Mouse (Mus musculus) intestine, embryonic 14.5 days (tissue): ENCODE data around the gene C1qtnf7. TPM values are rescaled to one million over a fixed set of nuclear protein-coding genes. Genes with fewer than 3 reads are reported as not detected.

Experiments
- ATAC-seq: fragments of 200-750 bp; cut with Nextera tagmentation; replicated peaks from 2 replicates; pipeline ENCODE4 v1.8.0; 2017; ENCODE audit warnings: low read depth, moderate number of reproducible peaks, moderate TSS enrichment, moderate library complexity; ENCODE audit not compliant: low FRiP score, low TSS enrichment
- DNase-seq: peaks from one replicate; pipeline ENCODE4 v3.0.0-alpha.2; 2018; ENCODE audit warnings: low spot score
- H3K27ac ChIP-seq: fragments of 300-500 bp; sonication (generic); 2 replicates; pipeline ENCODE4 v1.5.1; 2014; ENCODE audit warnings: low read depth, mild to moderate bottlenecking, control low read depth
- H3K27me3 ChIP-seq: fragments of 300-500 bp; sonication (generic); replicated peaks from 2 replicates; pipeline ENCODE4 v1.6.1; 2014; ENCODE audit warnings: low read length, control low read depth; ENCODE audit not compliant: control insufficient read depth, insufficient read depth
- H3K36me3 ChIP-seq: fragments of 300-500 bp; sonication (generic); 2 replicates; pipeline ENCODE4 v1.6.1; 2014; ENCODE audit warnings: low read length, control low read depth; ENCODE audit not compliant: control insufficient read depth, insufficient read depth
- H3K4me1 ChIP-seq: fragments of 300-500 bp; sonication (generic); replicated peaks from 2 replicates; pipeline ENCODE4 v1.6.1; 2014; ENCODE audit warnings: low read length, control low read depth, mixed read lengths; ENCODE audit not compliant: control insufficient read depth, insufficient read depth
- H3K4me2 ChIP-seq: fragments of 300-500 bp; sonication (generic); 2 replicates; pipeline ENCODE4 v1.6.1; 2014; ENCODE audit warnings: low read length
- H3K4me3 ChIP-seq: fragments of 300-500 bp; sonication (generic); 2 replicates; pipeline ENCODE4 v1.5.1; 2014; ENCODE audit warnings: low read depth, low read length, control low read depth, mixed read lengths
- H3K9ac ChIP-seq: fragments of 300-500 bp; sonication (generic); 2 replicates; pipeline ENCODE4 v1.6.1; 2014; ENCODE audit warnings: mild to moderate bottlenecking, low read length
- H3K9me3 ChIP-seq: fragments of 300-500 bp; sonication (generic); 2 replicates; pipeline ENCODE4 v1.6.1; 2016; ENCODE audit warnings: low read length, control low read depth; ENCODE audit not compliant: control insufficient read depth
- WGBS: fragments of 180-500 bp; shearing (Covaris S2); extraction: QIAGEN DNeasy Blood & Tissue Kit; methylation state at CpG from one replicate; pipeline ENCODE4 v1.1.7; 2014; 5-methylcytosine and 5-hydroxymethylcytosine counted together
- polyA plus RNA-seq: library from polyadenylated mRNA; unstranded; fragments of >200 nt; fragmentation: Nextera tagmentation; extraction: Ambion mirVana; gene quantifications from 2 replicates; pipeline ENCODE4 v1.2.1, GENCODE M21; 2014

The C1qtnf7 gene
- polyA plus RNA-seq, 1 experiment from 2014 or later = 6.7 TPM

GRCm38 (mm10) chr5:43583326-43584120, 68.2 kb downstream of the C1qtnf7 start:
- 85% methylated on average over 6 of the region's 6 CpGs for WGBS
- H3K36me3 ChIP-seq = no peaks in the 10 kb centered on the region
- ATAC-seq = no peak

GRCm38 (mm10) chr5:43584464-43584863, 69.1 kb downstream of the C1qtnf7 start:
- ATAC-seq = no peak
- no peaks in the 10 kb centered on the region for H3K36me3 ChIP-seq
- H3K4me2 ChIP-seq = no peak overlapping the region
- no peak overlapping the region for H3K4me3 ChIP-seq
- peaks cover 7% of the 10 kb centered on the region; the same call in 1 of the 2 replicates for H3K4me1 ChIP-seq
- WGBS = 32% methylated on average over 1 of the region's 1 CpGs
- no peak overlapping the region for H3K27ac ChIP-seq
- no peak for DNase-seq
- H3K27me3 ChIP-seq = no peaks in the 10 kb centered on the region
- no peak overlapping the region for H3K9ac ChIP-seq
- H3K9me3 ChIP-seq = no peaks in the 10 kb centered on the region

More at GRCm38 (mm10) chr5:43583326-43584120, 68.2 kb downstream of the C1qtnf7 start:
- H3K9me3 ChIP-seq = no peaks in the 10 kb centered on the region
- no peak overlapping the region for H3K4me3 ChIP-seq
- no peaks in the 10 kb centered on the region for H3K27me3 ChIP-seq
- H3K27ac ChIP-seq = no peak overlapping the region
- DNase-seq = no peak
- no peak overlapping the region for H3K9ac ChIP-seq
- no peak overlapping the region for H3K4me2 ChIP-seq
- H3K4me1 ChIP-seq = 0 out of 2 replicates have a peak, but pooled peaks cover 3% of the 10 kb centered on the region

- WGBS = 33% methylated on average over 11 of the region's 11 CpGs
- Histone ChIP-seq H3K9ac (no peak overlapping the region), H3K27me3 (no peaks in the 10 kb centered on the region), H3K4me3 (no peak overlapping the region), H3K9me3 (no peaks in the 10 kb centered on the region), H3K4me1 (peaks cover 7% of the 10 kb centered on the region; the same call in 1 of the 2 replicates), H3K4me2 (no peak overlapping the region), H3K27ac (no peak overlapping the region), H3K36me3 (no peaks in the 10 kb centered on the region)
- DNase-seq (no peak), ATAC-seq (no peak)
Observed at GRCm38 (mm10) chr5:43585406-43586245, 70.3 kb downstream of the C1qtnf7 start.

GRCm38 (mm10) chr5:43588791-43589439, 73.6 kb downstream of the C1qtnf7 start:
- DNase-seq (no peak), ATAC-seq (no peak)

GRCm38 (mm10) chr5:43589440-43589830, 74.1 kb downstream of the C1qtnf7 start:
- 47% methylated on average over 2 of the region's 2 CpGs for WGBS
- no peaks in the 10 kb centered on the region for H3K36me3 ChIP-seq
- no peak overlapping the region for H3K4me2 ChIP-seq
- no peak overlapping the region for H3K9ac ChIP-seq
- H3K9me3 ChIP-seq = no peaks in the 10 kb centered on the region
- no peak for ATAC-seq
- peak overlapping the region; percentile 16; the same call in 1 of the 2 replicates for H3K27ac ChIP-seq
- DNase-seq = no peak
- peaks cover 4% of the 10 kb centered on the region; the same call in 1 of the 2 replicates for H3K4me1 ChIP-seq
- H3K27me3 ChIP-seq = no peaks in the 10 kb centered on the region
- no peak overlapping the region for H3K4me3 ChIP-seq

More at GRCm38 (mm10) chr5:43588791-43589439, 73.6 kb downstream of the C1qtnf7 start:
- Histone ChIP-seq H3K9ac (no peak overlapping the region), H3K4me2 (no peak overlapping the region), H3K27ac (peak overlapping the region; percentile 16; the same call in 1 of the 2 replicates), H3K4me1 (peaks cover 7% of the 10 kb centered on the region; the same call in 1 of the 2 replicates), H3K9me3 (no peaks in the 10 kb centered on the region), H3K4me3 (no peak overlapping the region), H3K27me3 (no peaks in the 10 kb centered on the region), H3K36me3 (no peaks in the 10 kb centered on the region)
- 73% methylated on average over 5 of the region's 5 CpGs for WGBS

- no peak overlapping the region for H3K4me3 ChIP-seq
- WGBS = 93% methylated on average over 2 of the region's 2 CpGs
Observed at GRCm38 (mm10) chr5:43590311-43590731, 75.0 kb downstream of the C1qtnf7 start.

GRCm38 (mm10) chr5:43601601-43602000, 86.3 kb downstream of the C1qtnf7 start:
- WGBS = 76% methylated on average over 8 of the region's 8 CpGs
- Histone ChIP-seq H3K27ac (no peak overlapping the region), H3K9ac (no peak overlapping the region), H3K4me3 (no peak overlapping the region), H3K36me3 (no peaks in the 10 kb centered on the region), H3K9me3 (no peaks in the 10 kb centered on the region), H3K27me3 (no peaks in the 10 kb centered on the region), H3K4me2 (no peak overlapping the region), H3K4me1 (no peaks in the 10 kb centered on the region)
- no peak for DNase-seq
- ATAC-seq = no peak

More at GRCm38 (mm10) chr5:43590311-43590731, 75.0 kb downstream of the C1qtnf7 start:
- no peak for ATAC-seq
- Histone ChIP-seq H3K9me3 (no peaks in the 10 kb centered on the region), H3K9ac (no peak overlapping the region), H3K36me3 (no peaks in the 10 kb centered on the region), H3K4me2 (no peak overlapping the region), H3K4me1 (peaks cover 4% of the 10 kb centered on the region; the same call in 1 of the 2 replicates), H3K27me3 (no peaks in the 10 kb centered on the region), H3K27ac (no peak overlapping the region)
- no peak for DNase-seq

GRCm38 (mm10) chr5:43602518-43602917, 87.2 kb downstream of the C1qtnf7 start:
- Histone ChIP-seq H3K4me3 (no peak overlapping the region), H3K27ac (no peak overlapping the region), H3K9me3 (no peaks in the 10 kb centered on the region), H3K36me3 (no peaks in the 10 kb centered on the region), H3K4me2 (no peak overlapping the region), H3K27me3 (no peaks in the 10 kb centered on the region), H3K9ac (no peak overlapping the region), H3K4me1 (no peaks in the 10 kb centered on the region)
- ATAC-seq (no peak), DNase-seq (no peak)
- 93% methylated on average over 3 of the region's 3 CpGs for WGBS
